ENCODE assay signal across 15 mouse cellular contexts in genomic region chr3:97690590-97690989, GRCm38 (mm10). TPM values are rescaled to one million over a fixed set of nuclear protein-coding genes. Genes with fewer than 3 reads are reported as not detected.
DNase-seq lines count a peak whose midpoint lies in the region; ATAC-seq and TF ChIP-seq lines count a peak whose summit lies in the region.
"Had no signal": no experiment of that assay in that cellular context is flagged by ENCODE, and none has a peak within 500 bp of the region (broad histone marks: within the 10 kb centered on the region; RNA-seq: fewer than 3 reads in every experiment).

No protein-coding gene starts in this region.

- no peak for TF ChIP-seq CTCF in layer of hippocampus, adult 2 months (conservative IDR thresholded peaks at IDR 0.05)
- TF ChIP-seq CTCF in intestine, postnatal 0 days (IDR thresholded peaks at IDR 0.05; ENCODE audit: low read depth): no peak

- WGBS in intestine, postnatal 0 days: 38% methylated on average over 7 of the region's 7 CpGs
- 38% methylated on average over 7 of the region's 7 CpGs for whole genome bisulfite sequencing in lung, embryonic 15.5 days

- peak overlapping the region; percentile 53 for H3K4me2 ChIP-seq in intestine, postnatal 0 days (replicated peaks; ENCODE audit: low read depth)
- H3K4me2 ChIP-seq in lung, embryonic 15.5 days: no peak overlapping the region

- ATAC-seq in intestine, postnatal 0 days: no peak
- peak; percentile 34; the same call in 1 of the 2 replicates for ATAC-seq in lung, embryonic 15.5 days (ENCODE audit: borderline replicate concordance, extremely low read depth, low FRiP score, low TSS enrichment)
- ATAC-seq: Patski had no signal

- H3K36me3 ChIP-seq in intestine, postnatal 0 days (ENCODE audit: control insufficient read depth, insufficient read depth): no peaks in the 10 kb centered on the region; the same call in 1 of the 2 replicates
- no peaks in the 10 kb centered on the region for H3K36me3 ChIP-seq in lung, embryonic 15.5 days

- H3K4me3 ChIP-seq in layer of hippocampus, adult 2 months: no peak overlapping the region
- H3K4me3 ChIP-seq in intestine, postnatal 0 days (ENCODE audit: low read depth, low read length): no peak overlapping the region
- H3K4me3 ChIP-seq in lung, embryonic 15.5 days: no peak overlapping the region

- no peaks in the 10 kb centered on the region for H3K9me3 ChIP-seq in intestine, postnatal 0 days (ENCODE audit: control insufficient read depth)
- no peaks in the 10 kb centered on the region for H3K9me3 ChIP-seq in lung, embryonic 15.5 days

- H3K9ac ChIP-seq in intestine, postnatal 0 days (ENCODE audit: low read depth, low read length): no peak overlapping the region
- H3K9ac ChIP-seq in lung, embryonic 15.5 days: no peak overlapping the region

- H3K27ac ChIP-seq in layer of hippocampus, adult 2 months: peak overlapping the region; percentile 46; the same call in 1 of the 2 replicates
- no peak overlapping the region for H3K27ac ChIP-seq in intestine, postnatal 0 days (ENCODE audit: low read depth, low read length)
- H3K27ac ChIP-seq in lung, embryonic 15.5 days: no peak overlapping the region

- H3K4me1 ChIP-seq in intestine, postnatal 0 days (replicated peaks; ENCODE audit: control insufficient read depth, insufficient read depth, low read length): no peaks in the 10 kb centered on the region
- peaks cover 21% of the 10 kb centered on the region for H3K4me1 ChIP-seq in lung, embryonic 15.5 days

- H3K27me3 ChIP-seq in intestine, postnatal 0 days (replicated peaks; ENCODE audit: control insufficient read depth, insufficient read depth, low read length): no peaks in the 10 kb centered on the region
- H3K27me3 ChIP-seq in lung, embryonic 15.5 days: no peaks in the 10 kb centered on the region
- H3K27me3 ChIP-seq: Patski had no signal

- no peak for DNase-seq in layer of hippocampus, adult 2 months (ENCODE audit: low spot score in 2 of 2)
- DNase-seq in layer of hippocampus, postnatal 36 days: no peak
- DNase-seq in embryo, embryonic 10 days (ENCODE audit: low spot score): peak; percentile 29
- no peak for DNase-seq in right cerebral cortex, postnatal 25 days
- no peak for DNase-seq in cerebellum, adult 11-12 months
- DNase-seq: cerebellum, postnatal 25 days; gastrocnemius, postnatal 10 days; left cerebral cortex, postnatal 4 days had no signal

RNA-seq across cellular contexts. Expression of gene Gm17651, which starts 16.1 kb away (rescaled TPM):
- total RNA-seq in layer of hippocampus, adult 2 months (2021): not detected
- total RNA-seq in layer of hippocampus, postnatal 36 days (2021): not detected
- polyA plus RNA-seq in intestine, postnatal 0 days (2015; fragmentation: Nextera tagmentation; extraction: Ambion mirVana): not detected in 2 replicates
- not detected in 2 replicates for polyA plus RNA-seq in lung, embryonic 15.5 days (2015; fragmentation: Nextera tagmentation; extraction: Ambion mirVana)
- total RNA-seq: gastrocnemius, postnatal 10 days; left cerebral cortex, postnatal 4 days had no signal
- polyA plus RNA-seq: heart, embryonic 16.5 days; large intestine, adult 2 months; liver, embryonic 16.5 days; Patski; testis, adult 2 months had no signal

RNA-seq across cellular contexts. Expression of gene Prkab2, which starts 32.6 kb away (rescaled TPM):
- 10 to 100 TPM; 34.3 to 34.7 TPM for total RNA-seq in layer of hippocampus, adult 2 months (2021)
- 10 to 100 TPM; 40.7 to 41.2 TPM for total RNA-seq in layer of hippocampus, postnatal 36 days (2021)
- polyA plus RNA-seq in intestine, postnatal 0 days (2015; fragmentation: Nextera tagmentation; extraction: Ambion mirVana): 3.1 and 4.1 TPM in 2 replicates
- polyA plus RNA-seq in lung, embryonic 15.5 days (2015; fragmentation: Nextera tagmentation; extraction: Ambion mirVana): 4.9 and 5.1 TPM in 2 replicates
